ENCODE assay signal across 15 mouse cellular contexts in genomic region chr6:86103614-86104013, GRCm38 (mm10).
DNase-seq lines count a peak whose midpoint lies in the region; ATAC-seq and TF ChIP-seq lines count a peak whose summit lies in the region.
"Had no signal": no experiment of that assay in that cellular context is flagged by ENCODE, and none has a peak within 500 bp of the region (broad histone marks: within the 10 kb centered on the region; RNA-seq: fewer than 3 reads in every experiment).

No protein-coding gene starts in this region.

- no peak for TF ChIP-seq CTCF in hindbrain, postnatal 0 days (IDR thresholded peaks at IDR 0.05; ENCODE audit: low read depth)

- H3K4me1 ChIP-seq in hindbrain, postnatal 0 days (ENCODE audit: insufficient read depth, low read length) = peaks cover 9% of the 10 kb centered on the region; the same call in 1 of the 2 replicates
- H3K4me1 ChIP-seq in hindbrain, embryonic 16.5 days (ENCODE audit: control insufficient read depth, insufficient read depth, low read depth, low read length) = peaks cover 5% of the 10 kb centered on the region
- no peaks in the 10 kb centered on the region for H3K4me1 ChIP-seq in midbrain, embryonic 14.5 days (ENCODE audit: control insufficient read depth, insufficient read depth, low read length)
- peaks cover 10% of the 10 kb centered on the region for H3K4me1 ChIP-seq in midbrain, embryonic 10.5 days
- peaks cover 20% of the 10 kb centered on the region for H3K4me1 ChIP-seq in forebrain, embryonic 15.5 days
- H3K4me1 ChIP-seq: embryonic facial prominence, embryonic 12.5 days; heart, embryonic 12.5 days had no signal

- 76% methylated on average over 4 of the region's 4 CpGs for WGBS in hindbrain, postnatal 0 days
- WGBS in hindbrain, embryonic 16.5 days = 83% methylated on average over 4 of the region's 4 CpGs
- WGBS in midbrain, embryonic 14.5 days = 79% methylated on average over 4 of the region's 4 CpGs
- WGBS in midbrain, embryonic 10.5 days = 76% methylated on average over 4 of the region's 4 CpGs
- WGBS in forebrain, embryonic 15.5 days = 74% methylated on average over 4 of the region's 4 CpGs

- H3K36me3 ChIP-seq in hindbrain, postnatal 0 days (ENCODE audit: insufficient read depth, low read length) = peaks cover 23% of the 10 kb centered on the region; the same call in 1 of the 2 replicates
- H3K36me3 ChIP-seq in hindbrain, embryonic 16.5 days (ENCODE audit: control insufficient read depth, insufficient read depth, low read length) = peaks cover 30% of the 10 kb centered on the region
- peaks cover 87% of the 10 kb centered on the region for H3K36me3 ChIP-seq in midbrain, embryonic 14.5 days (ENCODE audit: control insufficient read depth, insufficient read depth, low read length)
- H3K36me3 ChIP-seq in midbrain, embryonic 10.5 days = peaks cover 83% of the 10 kb centered on the region
- H3K36me3 ChIP-seq in forebrain, embryonic 15.5 days = peaks cover 61% of the 10 kb centered on the region
- H3K36me3 ChIP-seq: embryonic facial prominence, embryonic 12.5 days; heart, embryonic 12.5 days; limb, embryonic 10.5 days had no signal

- H3K27ac ChIP-seq in hindbrain, postnatal 0 days = peak overlapping the region; percentile 80; the same call in 1 of the 2 replicates
- no peak overlapping the region for H3K27ac ChIP-seq in hindbrain, embryonic 16.5 days (ENCODE audit: low read depth, low read length)
- 0 out of 2 replicates have a peak overlapping the region, but pooled peaks have one; percentile 2 for H3K27ac ChIP-seq in midbrain, embryonic 14.5 days (replicated peaks; ENCODE audit: low read depth, low read length)
- no peak overlapping the region for H3K27ac ChIP-seq in midbrain, embryonic 10.5 days (replicated peaks)
- H3K27ac ChIP-seq in forebrain, embryonic 15.5 days (replicated peaks) = peak overlapping the region; percentile 86
- H3K27ac ChIP-seq: embryonic facial prominence, embryonic 12.5 days; limb, embryonic 10.5 days; neural tube, embryonic 12.5 days had no signal

- DNase-seq in hindbrain, postnatal 0 days (ENCODE audit: low spot score) = no peak
- no peak for DNase-seq in midbrain, embryonic 14.5 days
- DNase-seq in midbrain, embryonic 10.5 days (ENCODE audit: low spot score) = no peak
- no peak for DNase-seq in gastrocnemius, postnatal 25 days
- DNase-seq: adrenal gland, postnatal 10 days; thymus, postnatal 14 days had no signal

- ATAC-seq in hindbrain, postnatal 0 days = no peak
- ATAC-seq in hindbrain, embryonic 16.5 days = no peak
- no peak for ATAC-seq in midbrain, embryonic 14.5 days (ENCODE audit: low FRiP score, low TSS enrichment)
- ATAC-seq in forebrain, embryonic 15.5 days (replicated peaks) = no peak
- no peak for ATAC-seq in erythroblast, adult 5-6 weeks (replicated peaks; ENCODE audit: low FRiP score, poor library complexity, severe bottlenecking)
- ATAC-seq: intestine, embryonic 16.5 days had no signal

- no peaks in the 10 kb centered on the region for H3K27me3 ChIP-seq in hindbrain, postnatal 0 days (ENCODE audit: insufficient read depth, low read length)
- H3K27me3 ChIP-seq in hindbrain, embryonic 16.5 days (replicated peaks; ENCODE audit: control insufficient read depth, insufficient read depth, low read length) = no peaks in the 10 kb centered on the region
- no peaks in the 10 kb centered on the region for H3K27me3 ChIP-seq in midbrain, embryonic 14.5 days (ENCODE audit: control insufficient read depth, insufficient read depth, low read length)
- H3K27me3 ChIP-seq in midbrain, embryonic 10.5 days (ENCODE audit: low read depth, poor library complexity, severe bottlenecking) = no peaks in the 10 kb centered on the region
- no peaks in the 10 kb centered on the region for H3K27me3 ChIP-seq in forebrain, embryonic 15.5 days
- H3K27me3 ChIP-seq: embryonic facial prominence, embryonic 12.5 days; heart, embryonic 12.5 days; liver, embryonic 15.5 days; neural tube, embryonic 12.5 days had no signal

- H3K4me2 ChIP-seq in hindbrain, postnatal 0 days (ENCODE audit: low read depth, low read length) = no peak overlapping the region
- no peak overlapping the region for H3K4me2 ChIP-seq in hindbrain, embryonic 16.5 days (ENCODE audit: low read length)
- H3K4me2 ChIP-seq in midbrain, embryonic 14.5 days (ENCODE audit: low read length) = no peak overlapping the region
- H3K4me2 ChIP-seq in forebrain, embryonic 15.5 days (replicated peaks) = no peak overlapping the region
- H3K4me2 ChIP-seq: embryonic facial prominence, embryonic 12.5 days; heart, embryonic 12.5 days; liver, embryonic 15.5 days; neural tube, embryonic 12.5 days had no signal

- H3K9me3 ChIP-seq in hindbrain, postnatal 0 days (ENCODE audit: low read length) = no peaks in the 10 kb centered on the region
- H3K9me3 ChIP-seq in hindbrain, embryonic 16.5 days (ENCODE audit: control insufficient read depth, low read length) = no peaks in the 10 kb centered on the region
- H3K9me3 ChIP-seq in midbrain, embryonic 14.5 days (ENCODE audit: control insufficient read depth, low read length) = no peaks in the 10 kb centered on the region
- no peaks in the 10 kb centered on the region for H3K9me3 ChIP-seq in midbrain, embryonic 10.5 days (replicated peaks)
- no peaks in the 10 kb centered on the region for H3K9me3 ChIP-seq in forebrain, embryonic 15.5 days
- H3K9me3 ChIP-seq: embryonic facial prominence, embryonic 12.5 days; heart, embryonic 12.5 days; limb, embryonic 10.5 days; liver, embryonic 15.5 days; neural tube, embryonic 12.5 days had no signal

- H3K4me3 ChIP-seq in hindbrain, postnatal 0 days (ENCODE audit: low read length) = no peak overlapping the region
- no peak overlapping the region for H3K4me3 ChIP-seq in hindbrain, embryonic 16.5 days (ENCODE audit: low read length)
- H3K4me3 ChIP-seq in midbrain, embryonic 14.5 days (replicated peaks; ENCODE audit: low read depth, low read length) = no peak overlapping the region
- no peak overlapping the region for H3K4me3 ChIP-seq in midbrain, embryonic 10.5 days
- H3K4me3 ChIP-seq in forebrain, embryonic 15.5 days = no peak overlapping the region
- H3K4me3 ChIP-seq: embryonic facial prominence, embryonic 12.5 days; heart, embryonic 12.5 days; limb, embryonic 10.5 days; liver, embryonic 15.5 days; neural tube, embryonic 12.5 days had no signal

- no peak overlapping the region for H3K9ac ChIP-seq in hindbrain, postnatal 0 days (replicated peaks; ENCODE audit: low read length)
- H3K9ac ChIP-seq in hindbrain, embryonic 16.5 days (ENCODE audit: low read depth, low read length) = no peak overlapping the region
- no peak overlapping the region for H3K9ac ChIP-seq in midbrain, embryonic 14.5 days (replicated peaks; ENCODE audit: low read length)
- no peak overlapping the region for H3K9ac ChIP-seq in forebrain, embryonic 15.5 days (replicated peaks)
- H3K9ac ChIP-seq: embryonic facial prominence, embryonic 12.5 days; heart, embryonic 12.5 days; liver, embryonic 15.5 days; neural tube, embryonic 12.5 days had no signal

Comparison
In these comparisons a context has a peak if more than half of its experiments do, and no peak if none do; other contexts are left out.
1. H3K27ac ChIP-seq: peak in hindbrain, postnatal 0 days (single experiment), midbrain, embryonic 14.5 days (single experiment) and forebrain, embryonic 15.5 days (single experiment); none in hindbrain, embryonic 16.5 days (single experiment) and midbrain, embryonic 10.5 days (single experiment).